Mouse (Mus musculus): ENCODE measurements at regions not wholly inside any gene's neighbourhood (a gene's known extent, or its start where the extent isn't known, plus 50 kb on each side); places are given as distances from the start of the nearest gene placed in this dataset.

DNA sequence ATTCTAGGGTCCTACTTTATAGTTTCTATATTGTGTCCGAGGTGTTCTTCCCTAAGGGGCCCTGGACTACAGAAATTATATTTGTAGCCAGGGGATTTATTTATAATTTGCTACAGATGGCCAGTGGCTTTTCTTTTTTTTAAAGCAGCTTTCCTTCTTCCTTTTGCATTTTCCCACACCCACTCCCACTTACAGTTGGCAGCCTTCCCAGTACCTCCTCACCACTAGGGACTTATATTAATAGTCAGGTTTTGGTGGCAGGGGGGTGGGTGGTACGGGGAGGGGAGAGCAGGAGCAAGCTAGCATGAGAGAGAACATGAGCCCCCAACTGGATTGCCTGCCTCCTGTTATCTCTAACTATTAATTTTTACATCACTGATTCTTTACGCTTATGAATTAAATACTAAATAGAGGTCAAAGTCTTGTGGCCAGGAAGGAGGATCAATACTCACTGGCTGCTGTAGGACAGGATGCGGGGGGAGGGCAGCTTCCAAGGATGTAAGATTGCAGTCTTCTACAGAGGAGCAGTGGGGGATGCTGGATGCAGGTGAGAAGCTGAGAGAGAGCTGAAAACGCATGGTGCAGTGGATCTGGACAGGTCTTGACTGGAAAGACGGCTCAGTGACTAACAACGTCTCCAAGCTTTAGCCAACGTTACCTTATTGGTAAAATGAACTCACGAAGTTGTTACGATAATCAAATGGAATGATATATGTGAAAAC lies 202.6 kb downstream of the Kcnrg start:
- Histone ChIP-seq H3K36me3 (ENCODE audit: control insufficient read depth, insufficient read depth) (no peaks in the 10 kb centered on the region), H3K79me3 (ENCODE audit: low read depth) (no peaks in the 10 kb centered on the region), H3K4me3 (ENCODE audit: insufficient read depth, poor library complexity, severe bottlenecking) (no peak overlapping the region), H3ac (ENCODE audit: control insufficient read depth, insufficient read length, low read depth) (no peak overlapping the region), H3K79me2 (ENCODE audit: control insufficient read depth, insufficient read depth) (no peaks in the 10 kb centered on the region), H3K27me3 (ENCODE audit: control insufficient read depth, insufficient read depth, insufficient read length) (no peaks in the 10 kb centered on the region)
- TF ChIP-seq CEBPB (IDR thresholded peaks at IDR 0.05; ENCODE audit: low read depth): no peak
- TF ChIP-seq MYOD1 (IDR thresholded peaks at IDR 0.05; ENCODE audit: control insufficient read depth, insufficient read length, low read depth): no peak
- no peak for TF ChIP-seq CTCF (IDR thresholded peaks at IDR 0.05; ENCODE audit: control insufficient read depth, insufficient read depth, insufficient read length)
- no peak for TF ChIP-seq FOSL1 (IDR thresholded peaks at IDR 0.05; ENCODE audit: insufficient read depth, low read length, poor library complexity, severe bottlenecking)
- no peak for TF ChIP-seq MAX (IDR thresholded peaks at IDR 0.05)
- TF ChIP-seq MYOG (IDR thresholded peaks at IDR 0.05; ENCODE audit: control insufficient read depth, extremely low read depth, insufficient read length): no peak
- TF ChIP-seq USF1 (IDR thresholded peaks at IDR 0.05; ENCODE audit: low read depth): no peak

DNA sequence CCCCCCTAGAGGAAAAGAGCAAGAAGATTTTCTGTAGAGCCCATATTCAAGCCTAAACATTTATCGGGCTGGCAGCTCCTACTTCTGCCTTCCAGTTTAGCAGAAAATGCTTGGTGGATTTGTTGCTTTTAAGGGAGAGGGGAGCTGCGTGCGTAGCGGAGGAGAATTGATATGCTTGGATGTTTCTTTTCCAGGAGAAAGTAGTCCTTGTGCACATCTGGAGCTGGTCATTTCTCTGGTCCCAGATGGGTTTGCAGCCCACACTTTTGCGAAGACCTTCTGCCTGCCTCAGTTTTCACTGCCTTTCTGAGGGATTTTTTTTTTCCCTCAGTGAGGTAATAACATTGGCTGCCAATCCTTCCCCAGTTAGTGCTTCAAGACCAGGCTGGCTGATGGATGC lies 203.6 kb downstream of the Kcnrg start:
- TF ChIP-seq CEBPB (IDR thresholded peaks at IDR 0.05; ENCODE audit: low read depth) (no peak), CTCF (IDR thresholded peaks at IDR 0.05; ENCODE audit: control insufficient read depth, insufficient read depth, insufficient read length) (no peak), MYOG (IDR thresholded peaks at IDR 0.05; ENCODE audit: control insufficient read depth, extremely low read depth, insufficient read length) (no peak), MYOD1 (IDR thresholded peaks at IDR 0.05; ENCODE audit: control insufficient read depth, insufficient read length, low read depth) (no peak), USF1 (IDR thresholded peaks at IDR 0.05; ENCODE audit: low read depth) (no peak), FOSL1 (IDR thresholded peaks at IDR 0.05; ENCODE audit: insufficient read depth, low read length, poor library complexity, severe bottlenecking) (no peak), MAX (IDR thresholded peaks at IDR 0.05) (no peak)
- H3K79me2 ChIP-seq (ENCODE audit: control insufficient read depth, insufficient read depth): no peaks in the 10 kb centered on the region
- H3ac ChIP-seq (ENCODE audit: control insufficient read depth, insufficient read length, low read depth): no peak overlapping the region
- H3K79me3 ChIP-seq (ENCODE audit: low read depth): no peaks in the 10 kb centered on the region
- no peaks in the 10 kb centered on the region for H3K27me3 ChIP-seq (ENCODE audit: control insufficient read depth, insufficient read depth, insufficient read length)
- no peaks in the 10 kb centered on the region for H3K36me3 ChIP-seq (ENCODE audit: control insufficient read depth, insufficient read depth)
- no peak overlapping the region for H3K4me3 ChIP-seq (ENCODE audit: insufficient read depth, poor library complexity, severe bottlenecking)

DNA sequence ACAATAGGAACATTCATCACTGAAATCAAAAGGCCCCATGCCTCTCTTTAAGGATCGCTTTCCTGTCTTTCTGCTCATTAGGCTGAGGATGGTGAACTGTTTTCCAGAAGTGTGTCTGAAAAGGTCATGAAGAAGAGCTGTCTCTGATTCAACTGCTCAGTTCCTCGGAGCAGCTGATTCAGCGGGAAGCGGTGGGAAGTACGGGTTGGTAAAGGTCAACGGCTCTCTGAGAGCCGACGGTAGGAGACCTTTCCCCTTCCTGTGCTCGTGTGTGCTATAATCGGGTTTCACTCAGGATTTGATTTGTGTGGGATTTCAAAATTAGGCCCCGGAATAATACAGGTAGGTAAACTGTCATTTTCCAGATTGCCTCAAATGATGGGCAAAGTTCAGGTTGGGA lies 210.5 kb downstream of the Kcnrg start:
- Histone ChIP-seq H3K4me3 (ENCODE audit: insufficient read depth, poor library complexity, severe bottlenecking) (no peak overlapping the region), H3ac (ENCODE audit: control insufficient read depth, insufficient read length, low read depth) (no peak overlapping the region), H3K36me3 (ENCODE audit: control insufficient read depth, insufficient read depth) (no peaks in the 10 kb centered on the region), H3K79me2 (ENCODE audit: control insufficient read depth, insufficient read depth) (no peaks in the 10 kb centered on the region), H3K27me3 (ENCODE audit: control insufficient read depth, insufficient read depth, insufficient read length) (no peaks in the 10 kb centered on the region), H3K79me3 (ENCODE audit: low read depth) (no peaks in the 10 kb centered on the region)
- no peak for TF ChIP-seq CTCF (IDR thresholded peaks at IDR 0.05; ENCODE audit: control insufficient read depth, insufficient read depth, insufficient read length)
- no peak for TF ChIP-seq MYOD1 (IDR thresholded peaks at IDR 0.05; ENCODE audit: control insufficient read depth, insufficient read length, low read depth)
- TF ChIP-seq FOSL1 (IDR thresholded peaks at IDR 0.05; ENCODE audit: insufficient read depth, low read length, poor library complexity, severe bottlenecking): no peak
- no peak for TF ChIP-seq MAX (IDR thresholded peaks at IDR 0.05)
- TF ChIP-seq USF1 (IDR thresholded peaks at IDR 0.05; ENCODE audit: low read depth): no peak
- TF ChIP-seq MYOG (IDR thresholded peaks at IDR 0.05; ENCODE audit: control insufficient read depth, extremely low read depth, insufficient read length): no peak
- TF ChIP-seq CEBPB (IDR thresholded peaks at IDR 0.05; ENCODE audit: low read depth): no peak

DNA sequence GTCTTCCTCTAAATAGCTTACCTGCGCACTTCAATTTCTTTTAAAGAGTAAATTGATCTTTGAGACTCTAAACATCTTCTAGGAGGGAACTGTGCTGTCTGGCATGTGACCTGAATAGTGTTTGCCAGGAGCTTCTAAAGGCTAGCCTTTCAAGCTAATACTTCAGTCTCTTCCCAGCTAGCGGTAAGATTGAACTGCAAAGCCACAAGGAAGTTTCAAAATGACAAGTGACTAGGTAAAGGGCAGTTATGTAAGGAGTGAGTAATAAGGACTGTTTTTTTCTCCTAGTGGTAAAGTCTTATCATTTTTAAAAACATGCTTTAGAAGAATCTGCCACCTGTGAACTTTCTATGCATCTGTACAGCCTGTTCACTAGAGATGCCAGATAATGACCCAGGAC lies 211.1 kb downstream of the Kcnrg start:
- Histone ChIP-seq H3K79me2 (ENCODE audit: control insufficient read depth, insufficient read depth) (no peaks in the 10 kb centered on the region), H3K36me3 (ENCODE audit: control insufficient read depth, insufficient read depth) (no peaks in the 10 kb centered on the region), H3K4me3 (ENCODE audit: insufficient read depth, poor library complexity, severe bottlenecking) (no peak overlapping the region), H3K27me3 (ENCODE audit: control insufficient read depth, insufficient read depth, insufficient read length) (no peaks in the 10 kb centered on the region), H3ac (ENCODE audit: control insufficient read depth, insufficient read length, low read depth) (no peak overlapping the region), H3K79me3 (ENCODE audit: low read depth) (no peaks in the 10 kb centered on the region)
- TF ChIP-seq CTCF (IDR thresholded peaks at IDR 0.05; ENCODE audit: control insufficient read depth, insufficient read depth, insufficient read length) (no peak), MAX (IDR thresholded peaks at IDR 0.05) (no peak), FOSL1 (IDR thresholded peaks at IDR 0.05; ENCODE audit: insufficient read depth, low read length, poor library complexity, severe bottlenecking) (no peak), MYOD1 (IDR thresholded peaks at IDR 0.05; ENCODE audit: control insufficient read depth, insufficient read length, low read depth) (no peak), MYOG (IDR thresholded peaks at IDR 0.05; ENCODE audit: control insufficient read depth, extremely low read depth, insufficient read length) (no peak), USF1 (IDR thresholded peaks at IDR 0.05; ENCODE audit: low read depth) (no peak), CEBPB (IDR thresholded peaks at IDR 0.05; ENCODE audit: low read depth) (no peak)

DNA sequence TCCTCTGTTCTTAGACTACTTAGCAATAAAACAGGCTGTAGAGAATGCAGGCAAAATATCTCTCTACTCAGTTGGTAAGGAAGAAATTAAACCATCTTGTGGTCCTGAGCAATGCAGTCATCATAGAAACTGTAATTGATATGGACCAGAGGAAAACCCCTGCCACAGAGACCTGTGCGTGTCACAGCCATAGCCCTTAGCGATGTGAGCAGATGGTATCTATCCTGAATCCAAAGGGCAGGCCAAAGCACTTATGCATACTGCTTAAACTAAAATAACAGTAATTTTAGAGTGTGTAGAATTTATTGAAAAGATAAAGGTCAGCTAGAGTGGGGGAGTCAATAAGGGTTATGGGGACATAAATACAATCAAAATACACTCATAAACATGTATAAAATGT lies 212.0 kb downstream of the Kcnrg start:
- no peaks in the 10 kb centered on the region for H3K79me2 ChIP-seq (ENCODE audit: control insufficient read depth, insufficient read depth)
- no peak overlapping the region for H3ac ChIP-seq (ENCODE audit: control insufficient read depth, insufficient read length, low read depth)
- no peaks in the 10 kb centered on the region for H3K79me3 ChIP-seq (ENCODE audit: low read depth)
- H3K4me3 ChIP-seq (ENCODE audit: insufficient read depth, poor library complexity, severe bottlenecking): no peak overlapping the region
- no peaks in the 10 kb centered on the region for H3K36me3 ChIP-seq (ENCODE audit: control insufficient read depth, insufficient read depth)
- TF ChIP-seq MYOD1 (IDR thresholded peaks at IDR 0.05; ENCODE audit: control insufficient read depth, insufficient read length, low read depth) (no peak), FOSL1 (IDR thresholded peaks at IDR 0.05; ENCODE audit: insufficient read depth, low read length, poor library complexity, severe bottlenecking) (no peak), MAX (IDR thresholded peaks at IDR 0.05) (no peak), CEBPB (IDR thresholded peaks at IDR 0.05; ENCODE audit: low read depth) (no peak), MYOG (IDR thresholded peaks at IDR 0.05; ENCODE audit: control insufficient read depth, extremely low read depth, insufficient read length) (no peak), CTCF (IDR thresholded peaks at IDR 0.05; ENCODE audit: control insufficient read depth, insufficient read depth, insufficient read length) (no peak), USF1 (IDR thresholded peaks at IDR 0.05; ENCODE audit: low read depth) (no peak)
- no peaks in the 10 kb centered on the region for H3K27me3 ChIP-seq (ENCODE audit: control insufficient read depth, insufficient read depth, insufficient read length)

All from C2C12 (cell line).